Mouse (Mus musculus) thymus, adult 2 months (tissue): ENCODE measurements around the gene Prkag2. TPM values are rescaled to one million over a fixed set of nuclear protein-coding genes. Genes with fewer than 3 reads are reported as not detected.
"Not testable (repeated sequence)": the region's sequence is repeated elsewhere in the genome, so short reads cannot be mapped to it uniquely, and the experiment has no call there.

Source experiments
- DNase-seq: peaks from one replicate; pipeline ENCODE4 v3.0.0; 2021
- H3K27ac ChIP-seq: fragments of 200-500 bp; 2 replicates; pipeline ENCODE4 v1.5.1; 2012; ENCODE audit warnings: low read length, control low read depth; ENCODE audit not compliant: control insufficient read depth, insufficient read depth
- H3K27me3 ChIP-seq: fragments of 200-500 bp; 2 replicates; pipeline ENCODE4 v1.6.1; 2012; ENCODE audit warnings: mild to moderate bottlenecking, low read length, moderate library complexity, mixed read lengths; ENCODE audit not compliant: control insufficient read depth, insufficient read depth
- H3K36me3 ChIP-seq: fragments of 200-500 bp; 2 replicates; pipeline ENCODE4 v1.6.1; 2012; ENCODE audit warnings: mild to moderate bottlenecking, low read length, moderate library complexity; ENCODE audit not compliant: control insufficient read depth, insufficient read depth
- H3K4me1 ChIP-seq: fragments of 200-500 bp; replicated peaks from 2 replicates; pipeline ENCODE4 v1.6.1; 2012; ENCODE audit warnings: low read length; ENCODE audit not compliant: control insufficient read depth, insufficient read depth
- H3K4me3 ChIP-seq: fragments of 200-500 bp; 2 replicates; pipeline ENCODE4 v1.5.1; 2012; ENCODE audit warnings: mild to moderate bottlenecking, low read length, control low read depth, moderate library complexity; ENCODE audit not compliant: control insufficient read depth, insufficient read depth
- CTCF ChIP-seq: fragments of 200-500 bp; IDR thresholded peaks from 2 replicates; pipeline ENCODE4 v1.5.1; 2012; ENCODE audit warnings: mild to moderate bottlenecking, control low read depth, low read length, moderate library complexity, borderline replicate concordance; ENCODE audit not compliant: control insufficient read depth, poor library complexity, insufficient read depth; ENCODE audit errors: extremely low read depth
- POLR2A ChIP-seq: fragments of 200-500 bp; IDR thresholded peaks from 2 replicates; pipeline ENCODE4 v1.6.1; 2012; ENCODE audit warnings: mild to moderate bottlenecking, low read length, control low read depth, moderate library complexity; ENCODE audit not compliant: control insufficient read depth, poor library complexity, insufficient read depth; ENCODE audit errors: extremely low read depth
- WGBS: fragments of 180-500 bp; shearing (Covaris S2); methylation state at CpG from one replicate; pipeline ENCODE4 v1.1.7; 2018; 5-methylcytosine and 5-hydroxymethylcytosine counted together
- polyA plus RNA-seq: library from polyadenylated mRNA; depleted of rRNA; stranded (reverse); fragments of >200 nt; gene quantifications from 2 replicates; pipeline ENCODE4 v1.2.3, GENCODE M21; 2012

Prkag2 gene
- polyA plus RNA-seq, 1 experiment = 23.5 TPM

GRCm38 (mm10) chr5:25080994-25081393, 19.4 kb downstream of the Prkag2 start:
- Histone ChIP-seq H3K27me3 (no peaks in the 10 kb centered on the region), H3K4me3 (no peak overlapping the region), H3K4me1 (peaks cover 12% of the 10 kb centered on the region), H3K36me3 (no peaks in the 10 kb centered on the region), H3K27ac (no peak overlapping the region)
- no peak for DNase-seq
- TF ChIP-seq CTCF = no peak
- 71% methylated on average over 3 of the region's 3 CpGs for whole genome bisulfite sequencing

DNA sequence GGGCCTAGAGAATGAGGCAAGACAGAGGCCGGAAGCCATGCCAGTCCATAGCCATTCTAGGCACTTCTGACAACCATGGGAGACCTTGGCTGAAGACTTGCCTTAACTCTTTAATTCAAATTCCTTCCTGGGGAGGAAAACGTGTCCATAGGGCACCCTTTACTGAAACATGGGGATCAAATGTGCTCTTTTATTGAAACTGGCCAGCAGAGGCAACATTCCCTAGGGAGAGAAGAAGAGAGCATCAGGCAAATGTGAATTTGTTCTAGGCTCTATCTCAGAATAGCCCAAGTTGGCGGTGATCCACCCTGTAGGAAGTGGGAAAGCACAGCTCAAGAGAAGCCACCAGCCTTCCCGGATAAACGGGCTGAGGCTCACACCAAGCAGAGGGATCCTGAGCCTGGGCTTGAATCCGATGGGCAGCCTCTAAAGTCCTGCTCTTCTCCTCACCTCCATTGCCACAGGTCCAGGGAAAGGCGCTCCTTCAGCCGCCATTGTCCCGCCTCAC, 19.9 kb downstream of the Prkag2 start:
- H3K36me3 ChIP-seq = no peaks in the 10 kb centered on the region
- DNase-seq = no peak
- H3K27me3 ChIP-seq = no peaks in the 10 kb centered on the region
- no peak overlapping the region for H3K4me3 ChIP-seq
- no peak for TF ChIP-seq POLR2A
- TF ChIP-seq CTCF = no peak
- WGBS = 97% methylated on average over 9 of the region's 9 CpGs
- peaks cover 12% of the 10 kb centered on the region for H3K4me1 ChIP-seq
- H3K27ac ChIP-seq = no peak overlapping the region

DNA sequence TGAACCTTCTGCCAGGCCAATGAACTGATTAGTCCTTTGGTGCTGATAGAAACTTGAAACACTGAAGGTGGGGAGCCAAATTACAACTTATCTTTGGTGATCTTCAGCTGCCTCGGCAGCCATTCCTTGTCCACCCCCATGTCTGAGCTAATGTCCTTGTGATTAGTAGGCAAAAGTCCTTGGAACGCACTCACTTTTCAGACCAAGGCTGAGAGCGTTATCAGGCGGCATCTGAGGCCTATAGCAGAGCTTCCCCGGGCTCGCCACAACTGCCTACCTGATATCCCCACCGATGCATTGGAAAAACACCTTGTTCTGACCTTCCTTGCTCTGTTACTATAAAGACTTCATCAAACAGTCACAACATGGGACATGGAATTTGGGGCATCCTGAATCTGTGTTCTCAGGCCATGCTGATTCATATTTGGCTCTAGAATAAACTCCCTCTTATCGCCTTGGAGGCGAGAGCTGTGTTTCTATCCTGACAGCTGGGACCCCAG, 20.6 kb downstream of the Prkag2 start:
- H3K4me1 ChIP-seq = peaks cover 12% of the 10 kb centered on the region
- 96% methylated on average over 9 of the region's 9 CpGs for WGBS
- DNase-seq = no peak
- H3K4me3 ChIP-seq = no peak overlapping the region
- no peaks in the 10 kb centered on the region for H3K36me3 ChIP-seq
- TF ChIP-seq CTCF (no peak), POLR2A (no peak)
- H3K27me3 ChIP-seq = no peaks in the 10 kb centered on the region
- H3K27ac ChIP-seq = no peak overlapping the region

- H3K36me3 ChIP-seq = no peaks in the 10 kb centered on the region
- 90% methylated on average over 8 of the region's 8 CpGs for WGBS
- peaks cover 8% of the 10 kb centered on the region for H3K4me1 ChIP-seq
- no peak overlapping the region for H3K4me3 ChIP-seq
- H3K27me3 ChIP-seq = no peaks in the 10 kb centered on the region
- H3K27ac ChIP-seq = no peak overlapping the region
- no peak for TF ChIP-seq CTCF
- TF ChIP-seq POLR2A = no peak
- DNase-seq = no peak
These were observed 22.4 kb downstream of the Prkag2 start for GRCm38 (mm10) chr5:25077873-25078651.

DNA sequence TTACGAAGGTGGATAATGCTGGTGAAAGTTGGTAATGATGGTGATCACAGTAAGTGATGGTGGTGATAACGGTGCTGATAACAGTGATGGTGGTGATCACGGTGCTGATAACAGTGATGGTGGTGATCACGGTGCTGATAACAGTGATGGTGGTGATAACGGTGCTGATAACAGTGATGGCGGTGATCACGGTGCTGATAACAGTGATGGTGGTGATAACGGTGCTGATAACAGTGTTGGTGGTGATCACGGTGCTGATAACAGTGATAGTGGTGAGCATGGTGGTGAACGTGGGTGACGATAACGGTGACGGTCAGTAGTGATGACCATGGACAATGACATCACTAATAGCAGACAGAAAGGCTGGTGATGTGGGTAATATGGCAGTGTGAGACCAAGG, 23.2 kb downstream of the Prkag2 start:
- WGBS = 96% methylated on average over 13 of the region's 13 CpGs
- not testable (repeated sequence) for H3K27me3 ChIP-seq

DNA sequence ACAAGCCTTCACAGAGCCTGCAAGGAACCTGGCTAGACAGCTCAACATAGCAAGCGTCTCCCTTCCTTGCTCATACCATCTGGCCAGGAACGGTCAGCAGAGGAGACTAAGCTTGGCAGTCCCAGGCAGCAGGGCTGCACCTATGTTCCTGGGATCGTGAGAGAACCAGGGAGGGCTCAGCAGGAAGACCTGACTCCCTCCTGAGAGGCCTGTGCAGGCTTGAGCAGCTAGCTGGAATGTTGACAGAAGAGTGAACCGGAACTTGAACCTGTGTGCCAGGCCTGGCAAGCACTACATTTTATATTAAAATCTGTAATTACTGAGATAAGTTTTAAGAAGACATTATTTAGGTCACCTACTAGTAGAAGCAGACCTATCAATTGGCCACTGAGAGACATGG, 24.8 kb downstream of the Prkag2 start:
- Histone ChIP-seq H3K4me1 (no peaks in the 10 kb centered on the region), H3K36me3 (no peaks in the 10 kb centered on the region), H3K27ac (no peak overlapping the region), H3K4me3 (no peak overlapping the region), H3K27me3 (no peaks in the 10 kb centered on the region)
- TF ChIP-seq CTCF (no peak), POLR2A (no peak)
- WGBS = 97% methylated on average over 4 of the region's 4 CpGs
- DNase-seq = no peak

More for the DNA sequence above, 23.2 kb downstream of the Prkag2 start:
- H3K4me1 ChIP-seq, H3K36me3 ChIP-seq, H3K27ac ChIP-seq, DNase-seq, H3K4me3 ChIP-seq: not testable (repeated sequence)

- TF ChIP-seq POLR2A = no peak
- no peak for TF ChIP-seq CTCF
- no peak overlapping the region for H3K4me3 ChIP-seq
- no peaks in the 10 kb centered on the region for H3K27me3 ChIP-seq
- H3K4me1 ChIP-seq = no peaks in the 10 kb centered on the region
- DNase-seq = no peak
- 65% methylated on average over 5 of the region's 5 CpGs for WGBS
- H3K36me3 ChIP-seq = no peaks in the 10 kb centered on the region
- H3K27ac ChIP-seq = peak overlapping the region; percentile 15; the same call in 1 of the 2 replicates
These were observed 30.6 kb downstream of the Prkag2 start for GRCm38 (mm10) chr5:25069815-25070214.
